Mouse (Mus musculus) adrenal gland, postnatal 0 days (tissue): ENCODE data around the gene Olfr554. TPM values are rescaled to one million over a fixed set of nuclear protein-coding genes. Genes with fewer than 3 reads are reported as not detected.

Experiments
- polyA plus RNA-seq: library from polyadenylated mRNA; unstranded; fragments of >200 nt; fragmentation: Nextera tagmentation; extraction: Ambion mirVana; gene quantifications from 2 replicates; pipeline ENCODE4 v1.2.1, GENCODE M21; 2015

Olfr554 gene
- not detected in 2 replicates for polyA plus RNA-seq

DNA sequence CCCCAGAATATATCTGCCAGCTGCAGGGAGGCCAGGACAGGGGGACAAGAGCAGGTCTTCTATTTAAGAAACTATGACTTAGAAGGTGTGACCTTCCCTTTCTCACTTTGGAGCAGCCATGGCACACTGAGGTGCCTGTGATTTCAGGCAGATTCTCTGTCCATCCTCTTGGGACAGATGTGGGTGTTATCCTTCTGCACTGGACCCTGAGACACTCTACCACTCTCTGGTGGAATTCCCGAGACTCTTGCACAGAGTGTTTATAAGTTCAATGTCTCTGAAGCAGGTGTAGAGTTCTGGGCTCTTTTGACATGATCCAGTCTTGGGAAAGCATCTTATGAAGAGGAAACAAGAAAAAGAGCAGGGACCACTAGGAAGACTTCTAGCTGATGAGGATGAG, at the start of gene Olfr554:
TSS of gene Olfr554 (plus strand) at position 301 of the 400 bp plus-strand sequence.

DNA sequence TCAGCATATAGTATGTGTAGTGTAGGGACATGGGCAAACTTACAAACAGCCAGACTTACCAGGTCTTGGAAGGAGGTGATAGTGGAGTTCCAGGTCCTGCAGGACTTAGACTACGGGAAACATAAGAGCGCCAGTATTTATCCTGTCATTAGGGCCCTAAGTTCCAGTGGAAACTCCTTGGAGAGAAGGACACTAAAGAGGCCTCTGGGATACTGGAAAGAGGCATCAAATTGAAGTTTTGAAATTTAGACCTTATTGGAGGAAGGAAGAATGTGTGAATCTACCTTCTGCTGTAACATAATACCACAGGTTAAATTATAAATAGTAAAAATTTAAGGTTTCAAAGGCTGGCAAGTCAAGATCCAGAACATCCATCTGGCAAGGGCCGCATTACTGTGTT, 46.4 kb upstream of the Olfr554 start, which contains the start of gene Olfr551:
TSS of gene Olfr551 (minus strand) at position 101 of the 400 bp plus-strand sequence.

GRCm38 (mm10) chr7:102597378-102598031, 40.7 kb upstream of the Olfr554 start, which contains the start of gene Olfr552:
Gene Olfr552 (plus strand): TSS chr7:102597770.

DNA sequence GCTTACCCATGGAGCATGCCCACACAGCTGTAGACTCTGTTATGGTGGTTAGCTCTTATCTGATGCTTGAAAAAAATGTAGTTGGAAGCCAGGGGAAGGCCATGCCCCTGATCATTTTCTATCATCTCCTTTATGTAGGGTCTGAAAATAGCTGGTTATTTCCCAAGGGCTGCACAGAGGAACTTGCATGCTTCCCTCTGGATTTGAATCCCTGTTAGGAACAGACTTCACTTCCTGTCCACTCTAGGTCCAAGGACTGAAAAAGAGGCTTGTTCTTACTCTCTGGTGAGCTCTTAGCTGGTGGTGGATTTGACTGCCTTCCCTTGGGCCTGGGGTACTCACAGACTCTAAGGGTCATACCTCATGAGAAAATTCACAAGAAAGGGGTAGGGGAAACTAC, 20.1 kb upstream of the Olfr554 start, which contains the start of gene Olfr553:
TSS of gene Olfr553 (minus strand) at position 101 of the 400 bp plus-strand sequence.

GRCm38 (mm10) chr7:102658523-102658922, 20.3 kb downstream of the Olfr554 start, which contains the start of gene Olfr555:
Gene Olfr555 (plus strand): TSS chr7:102658823.

GRCm38 (mm10) chr7:102664599-102664998, 26.4 kb downstream of the Olfr554 start, which contains the start of gene Olfr556:
Gene Olfr556 (plus strand): TSS chr7:102664899.

DNA sequence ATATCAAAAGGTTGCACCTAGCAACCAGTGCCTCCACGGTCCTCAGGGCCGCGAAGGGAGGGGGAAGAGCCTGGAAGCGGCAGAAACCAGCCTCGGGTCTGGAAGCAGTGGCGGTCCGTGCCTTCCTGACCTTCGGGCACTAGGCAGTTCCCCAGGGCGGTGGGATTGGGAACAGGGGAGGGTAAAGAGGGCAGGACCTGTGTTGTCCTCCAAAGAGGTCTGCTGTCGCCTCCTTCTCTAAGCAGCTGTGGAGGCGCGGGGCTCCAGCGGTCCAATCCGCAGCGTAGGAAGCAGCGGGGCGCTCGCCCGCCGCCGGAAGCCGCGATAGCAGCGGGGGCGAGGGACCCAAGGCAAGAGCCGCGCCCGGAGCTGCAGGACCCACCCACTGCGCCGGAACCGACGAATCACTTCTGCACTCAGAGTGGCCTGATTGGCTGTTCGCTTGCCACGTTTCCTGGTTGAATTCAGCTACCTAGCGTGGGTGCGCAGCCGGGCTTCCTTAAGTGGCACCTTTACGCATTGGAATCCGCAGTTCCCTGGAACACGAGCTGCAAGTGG, 48.8 kb downstream of the Olfr554 start, which contains the start of gene Trim68:
TSS of gene Trim68 (minus strand) at position 384 of the 558 bp plus-strand sequence.

Other genes starting within 250 kb of the Olfr554 start
- gene Rrm1, start 196.7 kb upstream of the Olfr554 start, polyA plus RNA-seq = 43.2 and 47.8 TPM in 2 replicates
- not detected in 2 replicates for gene Olfr543, start 156.8 kb upstream of the Olfr554 start, polyA plus RNA-seq
- 0.08 TPM in 1 of 2 replicates, not detected in the other for gene Olfr544, start 150.1 kb upstream of the Olfr554 start, polyA plus RNA-seq
- not detected in 2 replicates for gene Olfr545, start 138.9 kb upstream of the Olfr554 start, polyA plus RNA-seq
- not detected in 2 replicates for gene Olfr547, start 103.7 kb upstream of the Olfr554 start, polyA plus RNA-seq
- not detected in 2 replicates for gene Olfr548-ps1, start 97.5 kb upstream of the Olfr554 start, polyA plus RNA-seq
- not detected in 2 replicates for gene Olfr549, start 88.6 kb upstream of the Olfr554 start, polyA plus RNA-seq
- 0.90 and 1.3 TPM in 2 replicates for gene Trim21, start 72.9 kb upstream of the Olfr554 start, polyA plus RNA-seq
- gene Olfr550, start 67.0 kb upstream of the Olfr554 start, polyA plus RNA-seq = not detected in 2 replicates
- not detected in 2 replicates for gene Olfr551, start 46.5 kb upstream of the Olfr554 start, polyA plus RNA-seq
- not detected in 2 replicates for gene Olfr552, start 40.7 kb upstream of the Olfr554 start, polyA plus RNA-seq
- not detected in 2 replicates for gene Olfr553, start 20.2 kb upstream of the Olfr554 start, polyA plus RNA-seq
- not detected in 2 replicates for gene Olfr555, start 20.4 kb downstream of the Olfr554 start, polyA plus RNA-seq
- not detected in 2 replicates for gene Olfr556, start 26.5 kb downstream of the Olfr554 start, polyA plus RNA-seq
- 9.6 and 9.9 TPM in 2 replicates for gene Trim68, start 48.9 kb downstream of the Olfr554 start, polyA plus RNA-seq
- not detected in 2 replicates for gene Olfr557, start 57.5 kb downstream of the Olfr554 start, polyA plus RNA-seq
- gene Olfr558, start 63.8 kb downstream of the Olfr554 start, polyA plus RNA-seq = 0.25 and 0.54 TPM in 2 replicates
- not detected in 2 replicates for gene Olfr33, start 80.6 kb downstream of the Olfr554 start, polyA plus RNA-seq
- gene Olfr559, start 89.1 kb downstream of the Olfr554 start, polyA plus RNA-seq = not detected in 2 replicates
- not detected in 2 replicates for gene Olfr560, start 120.9 kb downstream of the Olfr554 start, polyA plus RNA-seq
- gene Olfr78, start 121.0 kb downstream of the Olfr554 start, polyA plus RNA-seq = 1.7 and 8.6 TPM in 2 replicates
- gene Olfr561, start 132.8 kb downstream of the Olfr554 start, polyA plus RNA-seq = not detected in 2 replicates
- not detected in 2 replicates for gene Olfr564, start 165.0 kb downstream of the Olfr554 start, polyA plus RNA-seq
- gene Olfr566, start 220.3 kb downstream of the Olfr554 start, polyA plus RNA-seq = not detected in 2 replicates
- gene Olfr568, start 238.7 kb downstream of the Olfr554 start, polyA plus RNA-seq = not detected in 2 replicates